Mouse (Mus musculus) heart, postnatal 14 days (tissue): ENCODE data around the gene Rufy3. TPM values are rescaled to one million over a fixed set of nuclear protein-coding genes. Genes with fewer than 3 reads are reported as not detected.
"Not testable (repeated sequence)": the region's sequence is repeated elsewhere in the genome, so short reads cannot be mapped to it uniquely, and the experiment has no call there.

Experiments used
- DNase-seq, 2 experiments: peaks; one replicate each; pipeline ENCODE4 v3.0.0; 2021 to 2022
- intact Hi-C: fragments of 180-260 bp; cut with DNase I; formaldehyde crosslinking; loops from one replicate; pipeline ENCODE4 v1.15.1; 2025
- long read RNA-seq, 2 experiments: library from polyadenylated mRNA; stranded (forward); transcript quantifications; one replicate each; pipeline ENCODE4 v2.0.0; 2021
- total RNA-seq, 2 experiments: library from RNA; stranded (reverse); gene quantifications; 2 replicates each; pipeline ENCODE4 v1.2.3; 2021

The Rufy3 gene
- total RNA-seq = 10 to 100 TPM; 11.0 to 11.2 TPM
- long read RNA-seq, experiment 1, transcript Rufy3-205 (18 exons, 3,536 nt) = major isoform, 15 of 22 reads
- long read RNA-seq, experiment 1, partial matches to known transcripts = 1 of 22 reads
- long read RNA-seq, experiment 1, other reads (novel, unspliced or antisense) = 6 of 22 reads
- long read RNA-seq, experiment 2, transcript Rufy3-205 (18 exons, 3,536 nt) = major isoform, 14 of 21 reads
- long read RNA-seq, experiment 2, partial matches to known transcripts = 0 of 21 reads
- long read RNA-seq, experiment 2, other reads (novel, unspliced or antisense) = 5 of 21 reads

- intact Hi-C loops = loop anchor here (5.0 to 10.0 kb wide), 2 partner anchors 108 to 200 kb away; partner anchors contain the start of gene Dck
- DNase-seq = peak; percentile 91 to 94
Measured at GRCm38 (mm10) chr5:88564501-88565147, at the start of gene Rufy3. TSS of gene Rufy3 (plus strand) at chr5:88565040.

DNA sequence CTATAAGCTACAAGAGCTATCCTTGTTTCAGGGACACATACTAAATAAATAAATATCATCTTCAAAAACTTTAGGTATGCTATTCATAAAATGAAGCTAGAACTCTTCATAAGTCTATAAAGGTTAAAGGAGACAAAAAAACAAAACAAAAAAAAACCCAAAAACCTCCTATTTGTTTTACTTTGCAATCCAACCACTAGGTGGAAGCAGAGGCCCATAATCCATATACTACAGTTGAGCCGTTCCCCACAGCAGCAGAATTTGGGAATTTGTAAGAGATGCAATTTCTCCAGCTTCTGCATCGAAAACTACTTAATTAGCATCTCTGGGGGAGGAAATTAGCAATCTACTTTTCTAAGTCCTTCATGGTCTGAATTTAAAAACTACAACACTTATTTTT is 45.6 kb upstream of the Rufy3 start:
- intact Hi-C loops = no loop called here

DNA sequence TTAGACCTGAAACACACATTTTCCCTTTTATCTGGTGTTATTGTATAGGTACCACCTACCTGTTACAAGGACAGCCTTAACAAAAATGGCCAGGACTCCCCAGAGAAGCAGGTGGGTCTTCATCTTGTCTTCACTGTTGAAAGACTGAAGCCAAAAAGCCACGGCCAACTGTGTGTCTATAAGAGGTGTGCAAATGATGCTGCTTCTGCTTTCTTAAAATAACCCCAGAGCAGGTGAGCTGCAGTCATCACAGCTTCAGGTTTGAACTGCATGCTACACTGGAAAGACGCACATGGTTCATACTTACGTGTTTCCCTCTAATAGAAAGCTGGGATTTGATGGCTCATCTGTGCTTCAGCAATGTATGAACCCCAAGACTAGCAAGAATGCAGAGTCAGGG is 37.2 kb upstream of the Rufy3 start, which contains the start of gene Jchain:
Gene Jchain (minus strand): TSS at position 235 of the 400 bp plus-strand sequence.
- DNase-seq = no peak
- intact Hi-C loops = no loop called here

More for the DNA sequence above, 45.6 kb upstream of the Rufy3 start:
- peak in 1 of 2 experiments; percentile 49 for DNase-seq

DNA sequence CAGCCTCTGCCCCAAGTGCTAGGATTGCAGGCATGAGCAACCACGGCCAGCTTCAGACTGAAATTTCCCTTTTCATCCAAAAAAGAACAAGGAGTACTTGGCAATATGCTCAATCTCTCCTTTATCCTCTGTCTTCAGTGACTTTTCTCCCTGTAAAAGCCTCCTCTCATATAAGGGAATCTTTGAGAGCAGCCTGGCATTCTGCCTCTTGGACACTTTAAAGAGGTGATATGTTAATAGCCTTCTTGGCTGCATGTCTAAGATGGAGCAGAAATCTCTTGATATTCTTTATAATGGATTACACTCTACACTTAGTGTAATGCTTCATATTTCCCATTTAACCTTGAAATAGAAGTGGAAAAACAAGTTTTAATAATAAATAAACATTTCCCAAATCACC is 33.9 kb upstream of the Rufy3 start:
- intact Hi-C loops = no loop called here

DNA sequence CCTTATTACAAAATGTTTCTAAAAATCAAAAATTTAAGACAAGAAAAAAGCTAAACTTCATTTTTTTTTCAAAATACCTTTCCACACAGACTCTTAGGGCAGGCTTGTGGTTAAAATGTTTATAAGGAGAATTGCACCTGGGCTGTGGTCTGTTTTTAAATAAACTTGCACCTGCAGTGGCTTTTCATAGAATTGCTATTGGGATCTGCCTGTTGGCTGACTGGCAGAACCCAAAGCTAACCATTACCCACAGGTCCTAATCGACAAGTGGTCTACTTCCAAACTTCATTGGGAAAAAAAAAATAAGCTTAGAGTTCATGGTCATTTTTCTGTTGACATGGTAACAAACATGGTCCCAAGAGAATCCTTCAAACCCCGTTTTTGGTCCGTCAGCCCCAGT is 30.1 kb upstream of the Rufy3 start:
- no peak for DNase-seq
- intact Hi-C loops = no loop called here

More for the DNA sequence above, 33.9 kb upstream of the Rufy3 start:
- no peak for DNase-seq

DNA sequence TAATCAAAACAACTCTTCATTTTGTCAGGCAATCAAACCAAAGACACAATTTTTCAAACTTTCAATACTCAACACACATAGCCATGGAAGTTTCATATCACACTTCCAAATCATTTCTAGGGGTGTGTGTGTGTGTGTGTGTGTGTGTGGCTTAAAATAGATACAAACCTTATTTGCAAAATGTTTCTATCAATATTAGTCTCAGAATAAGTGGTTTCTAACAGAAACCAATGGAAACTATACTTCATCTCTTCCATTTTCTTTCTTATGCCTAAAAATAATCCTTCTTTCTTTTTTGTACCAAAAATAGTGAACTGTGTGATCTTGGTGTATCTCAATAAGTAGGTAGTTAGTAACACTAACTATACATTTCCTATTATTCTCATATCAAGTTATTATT is 24.0 kb upstream of the Rufy3 start:
- intact Hi-C loops = loop anchor here (1.0 kb wide), 1 partner anchor 19 kb away; no protein-coding TSS in a partner anchor
- no peak for DNase-seq

- peak; percentile 28 to 72 for DNase-seq
- intact Hi-C loops = no loop called here
Measured at GRCm38 (mm10) chr5:88542651-88543282, 22.1 kb upstream of the Rufy3 start.

DNA sequence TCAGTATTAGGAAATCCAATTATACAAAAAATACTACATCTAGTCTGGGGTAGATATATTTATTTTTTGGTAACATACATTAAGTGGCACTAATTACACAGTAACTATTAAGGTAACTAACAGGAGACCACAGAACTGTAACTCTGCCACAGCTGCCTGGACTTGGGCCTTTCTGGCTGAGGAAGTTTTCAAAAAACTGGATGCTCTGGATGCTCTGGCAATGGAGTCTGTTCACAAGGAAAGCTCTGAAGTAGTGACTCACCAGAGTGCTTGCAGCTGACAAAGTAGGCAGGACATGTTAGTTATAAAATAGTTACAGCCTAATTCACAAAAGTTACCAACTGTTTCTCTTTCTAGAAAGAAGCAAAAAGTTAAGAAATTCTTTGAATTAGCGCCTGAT is 20.4 kb upstream of the Rufy3 start:
- DNase-seq, intact Hi-C loops: not testable (repeated sequence)

- intact Hi-C loops = no loop called here
Measured at GRCm38 (mm10) chr5:88545536-88545935, 19.3 kb upstream of the Rufy3 start.

GRCm38 (mm10) chr5:88553271-88554085 is 11.4 kb upstream of the Rufy3 start:
- intact Hi-C loops = no loop called here
- no peak for DNase-seq

More at GRCm38 (mm10) chr5:88545536-88545935, 19.3 kb upstream of the Rufy3 start:
- no peak for DNase-seq

GRCm38 (mm10) chr5:88554086-88554886 is 10.6 kb upstream of the Rufy3 start, which contains the start of gene Utp3:
TSS of gene Utp3 (plus strand) at chr5:88554462.
- intact Hi-C loops = no loop called here
- peak; percentile 94 to 96 for DNase-seq

DNA sequence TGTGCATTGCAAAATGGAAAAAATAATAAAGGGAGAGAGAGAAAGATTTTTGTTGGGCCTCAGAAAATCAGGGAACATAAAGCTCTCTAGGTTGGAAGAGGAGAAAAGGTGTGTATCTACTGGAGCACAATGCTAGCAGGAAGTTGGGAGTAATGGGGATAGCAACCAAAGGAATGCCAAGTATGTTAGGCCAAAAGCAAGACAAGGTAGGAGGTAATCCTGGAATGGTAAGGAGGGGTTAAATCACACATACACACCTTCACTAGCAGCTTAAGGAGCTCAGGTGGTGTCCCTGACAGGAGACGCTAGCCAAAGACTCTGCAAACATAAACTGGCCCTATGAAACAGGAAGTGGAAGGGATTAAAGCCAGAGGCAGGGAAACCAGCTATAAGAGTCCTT is 5.8 kb upstream of the Rufy3 start:
- no peak for DNase-seq
- intact Hi-C loops = no loop called here

- intact Hi-C loops = loop anchor here (10.0 kb wide), 1 partner anchor 204 kb away; the partner anchor contains the start of gene Dck
- no peak for DNase-seq
Measured at GRCm38 (mm10) chr5:88561080-88561814, 3.6 kb upstream of the Rufy3 start.

- DNase-seq = no peak
- intact Hi-C loops = loop anchor here (10.0 kb wide), 1 partner anchor 202 kb away; the partner anchor contains the start of gene Dck
Measured at GRCm38 (mm10) chr5:88562863-88563780, 1.7 kb upstream of the Rufy3 start.

DNA sequence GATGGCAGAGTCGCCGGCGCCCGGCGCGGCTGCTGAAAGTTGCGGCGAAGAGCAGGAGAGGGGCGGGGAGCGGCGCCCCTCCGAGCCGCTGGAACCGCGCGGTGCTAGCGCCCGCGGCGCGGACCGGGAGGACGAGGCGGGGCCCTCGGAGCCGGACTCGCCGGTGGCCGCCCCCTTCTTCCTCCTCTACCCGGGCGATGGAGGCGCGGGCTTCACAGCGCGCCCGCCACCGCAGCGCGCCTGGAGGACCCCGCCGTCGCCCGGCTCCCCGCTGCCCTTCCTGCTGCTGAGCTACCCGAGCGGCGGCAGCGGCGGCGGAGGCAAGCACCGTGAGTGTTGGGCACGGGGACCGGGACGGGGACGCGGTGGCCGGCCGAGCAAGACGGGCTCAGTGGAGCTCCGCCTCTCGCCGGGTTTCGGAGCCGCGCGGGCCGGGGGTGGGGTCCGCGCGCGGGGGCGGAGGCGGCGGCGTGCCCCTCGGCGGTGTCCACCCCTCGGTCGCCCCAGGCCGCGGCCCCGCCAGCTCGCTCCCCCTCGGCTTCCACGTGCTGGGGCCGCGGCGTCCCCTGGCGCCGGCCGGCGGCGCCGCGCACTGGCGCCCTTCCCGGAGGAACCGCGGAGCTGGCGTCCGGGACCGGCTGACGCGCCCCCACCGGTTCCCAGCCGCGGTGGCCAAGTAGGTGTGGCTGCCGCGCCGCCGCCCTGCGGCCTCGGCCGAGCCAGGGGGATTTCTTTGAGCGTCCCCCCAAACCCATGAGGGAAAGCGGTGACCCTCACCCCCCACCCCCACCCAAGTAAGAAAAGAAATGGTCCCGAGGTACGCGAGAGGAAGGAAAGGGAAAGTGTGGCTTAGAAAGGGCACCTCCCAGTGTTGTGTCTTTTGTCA is 551 bp downstream of the Rufy3 start:
- intact Hi-C loops = loop anchor here (5.0 to 10.0 kb wide), 2 partner anchors 107 to 199 kb away; partner anchors contain the start of gene Dck

More for the DNA sequence above, 551 bp downstream of the Rufy3 start:
- peak; percentile 82 to 86 for DNase-seq
